Mouse (Mus musculus): ENCODE measurements around the gene Kcna7. TPM values are rescaled to one million over a fixed set of nuclear protein-coding genes. Genes with fewer than 3 reads are reported as not detected.

Kcna7 gene
- total RNA-seq, 2 experiments from 2014 or later, result not detected

- no peak for DNase-seq (ENCODE audit: low spot score in 2 of 2)
Measured at GRCm38 (mm10) chr7:45457204-45458060, 52.0 kb downstream of the Kcna7 start.

- DNase-seq (ENCODE audit: low spot score in 2 of 2), result peak in 1 of 2 experiments; percentile 80
Measured at GRCm38 (mm10) chr7:45458748-45459563, 53.5 kb downstream of the Kcna7 start.

Small RNAs within 50 kb of the gene (microRNA-seq; reads per million reads assigned to microRNA genes)
- gene Gm22133, result 0 reads per million in 2 experiments

Other genes with a start within 250 kb of the Kcna7 start
- gene Slc17a7, start 241.7 kb upstream of the Kcna7 start, total RNA-seq (2021), result 1,000 to 10,000 TPM; 1,340 to 1,403 TPM
- gene Gfy, start 226.1 kb upstream of the Kcna7 start, total RNA-seq (2021), result under 1 TPM in 1 of 2 experiments, not detected in 1; 0.18 TPM
- gene Pth2, start 224.7 kb upstream of the Kcna7 start, total RNA-seq (2021), result not detected
- 1 to 10 TPM; 2.2 to 3.4 TPM for gene Ccdc155, start 200.8 kb upstream of the Kcna7 start, total RNA-seq (2021)
- 1 to 10 TPM; 1.9 to 3.1 TPM for gene Dkkl1, start 193.5 kb upstream of the Kcna7 start, total RNA-seq (2021)
- 1 to 10 TPM; 3.2 to 4.2 TPM for gene Tead2, start 189.9 kb upstream of the Kcna7 start, total RNA-seq (2021)
- gene Cd37, start 166.5 kb upstream of the Kcna7 start, total RNA-seq (2021), result 1 to 10 TPM; 4.5 to 4.8 TPM
- 1 to 10 TPM; 1.3 to 2.6 TPM for gene Slc6a16, start 164.6 kb upstream of the Kcna7 start, total RNA-seq (2021)
- gene Slc6a21, start 128.1 kb upstream of the Kcna7 start, total RNA-seq (2021), result not detected
- gene Trpm4, start 71.9 kb upstream of the Kcna7 start, total RNA-seq (2021), result 10 to 100 TPM in 1 of 2 experiments, 1 to 10 TPM in 1; 9.7 to 16.2 TPM
- gene Hrc, start 70.4 kb upstream of the Kcna7 start, total RNA-seq (2021), result under 1 TPM; 0.17 to 0.18 TPM
- 100 to 1,000 TPM; 132 to 139 TPM for gene Ppfia3, start 38.6 kb upstream of the Kcna7 start, total RNA-seq (2021)
- gene Lin7b, start 35.1 kb upstream of the Kcna7 start, total RNA-seq (2021), result 100 to 1,000 TPM; 134 to 144 TPM
- gene Snrnp70, start 9.9 kb upstream of the Kcna7 start, total RNA-seq (2021), result 100 to 1,000 TPM; 364 to 405 TPM
- gene Ntf5, start 8.0 kb downstream of the Kcna7 start, total RNA-seq (2021), result not detected
- gene Lhb, start 15.2 kb downstream of the Kcna7 start, total RNA-seq (2021), result under 1 TPM in 1 of 2 experiments, not detected in 1; 0.50 TPM
- 10 to 100 TPM; 13.5 to 15.4 TPM for gene Gys1, start 29.2 kb downstream of the Kcna7 start, total RNA-seq (2021)
- gene Ruvbl2, start 32.4 kb downstream of the Kcna7 start, total RNA-seq (2021), result 10 to 100 TPM; 34.6 to 37.7 TPM
- gene Ftl1, start 54.2 kb downstream of the Kcna7 start, total RNA-seq (2021), result 100 to 1,000 TPM; 230 to 234 TPM
- 10 to 100 TPM; 68.5 to 68.9 TPM for gene Bax, start 61.2 kb downstream of the Kcna7 start, total RNA-seq (2021)
- gene Tulp2, start 76.2 kb downstream of the Kcna7 start, total RNA-seq (2021), result under 1 TPM in 1 of 2 experiments, not detected in 1; 0.20 TPM
- 1 to 10 TPM in 1 of 2 experiments, under 1 TPM in 1; 0.91 to 1.2 TPM for gene Gm45808, start 81.2 kb downstream of the Kcna7 start, total RNA-seq (2021)
- gene Dhdh, start 83.2 kb downstream of the Kcna7 start, total RNA-seq (2021), result 1 to 10 TPM; 5.3 to 5.7 TPM
- gene Nucb1, start 104.8 kb downstream of the Kcna7 start, total RNA-seq (2021), result 100 to 1,000 TPM; 109 to 110 TPM
- 10 to 100 TPM; 22.1 to 23.3 TPM for gene Ppp1r15a, start 120.6 kb downstream of the Kcna7 start, total RNA-seq (2021)
- gene Plekha4, start 120.7 kb downstream of the Kcna7 start, total RNA-seq (2021), result under 1 TPM; 0.64 to 0.71 TPM
- gene Hsd17b14, start 149.2 kb downstream of the Kcna7 start, total RNA-seq (2021), result not detected
- 10 to 100 TPM; 23.3 to 26.0 TPM for gene Bcat2, start 164.5 kb downstream of the Kcna7 start, total RNA-seq (2021)
- not detected for gene Fgf21, start 209.8 kb downstream of the Kcna7 start, total RNA-seq (2021)
- under 1 TPM in 1 of 2 experiments, not detected in 1; 0.18 TPM for gene Fut1, start 211.6 kb downstream of the Kcna7 start, total RNA-seq (2021)
- not detected for gene Izumo1, start 216.2 kb downstream of the Kcna7 start, total RNA-seq (2021)
- 1 to 10 TPM; 6.0 to 6.3 TPM for gene Rasip1, start 221.8 kb downstream of the Kcna7 start, total RNA-seq (2021)
- 1 to 10 TPM; 1.1 to 2.3 TPM for gene Mamstr, start 234.3 kb downstream of the Kcna7 start, total RNA-seq (2021)